In genomic region chr14:48880041-48880440, GRCm38 (mm10) we compare ENCODE assay signal across 20 mouse cellular contexts.
DNase-seq lines count a peak whose midpoint lies in the region; ATAC-seq and TF ChIP-seq lines count a peak whose summit lies in the region.
"Had no signal": no experiment of that assay in that cellular context is flagged by ENCODE, and none has a peak within 500 bp of the region (broad histone marks: within the 10 kb centered on the region; RNA-seq: fewer than 3 reads in every experiment).

No protein-coding gene starts in this region.

- H3K4me1 ChIP-seq in hindbrain, embryonic 14.5 days (replicated peaks; ENCODE audit: control insufficient read depth, insufficient read depth, low read length): no peaks in the 10 kb centered on the region; the same call in 1 of the 2 replicates
- 0 out of 2 replicates have a peak, but pooled peaks cover 3% of the 10 kb centered on the region for H3K4me1 ChIP-seq in hindbrain, embryonic 13.5 days (replicated peaks)
- no peaks in the 10 kb centered on the region for H3K4me1 ChIP-seq in lung, embryonic 14.5 days (ENCODE audit: insufficient read depth)
- no peaks in the 10 kb centered on the region for H3K4me1 ChIP-seq in intestine, embryonic 14.5 days (replicated peaks; ENCODE audit: control insufficient read depth, insufficient read depth, low read length)
- H3K4me1 ChIP-seq: limb, embryonic 15.5 days; liver, embryonic 15.5 days; megakaryocyte, embryonic 14.5 days; neural tube, embryonic 12.5 days had no signal

- ATAC-seq in hindbrain, embryonic 14.5 days (ENCODE audit: low FRiP score): no peak
- ATAC-seq in hindbrain, embryonic 13.5 days (ENCODE audit: low FRiP score): no peak
- ATAC-seq in lung, embryonic 14.5 days (ENCODE audit: insufficient read depth): no peak
- ATAC-seq in intestine, embryonic 14.5 days (replicated peaks; ENCODE audit: low FRiP score, low TSS enrichment, low read depth): peak; percentile 83
- ATAC-seq: hindbrain, postnatal 0 days had no signal

- H3K9ac ChIP-seq in hindbrain, embryonic 14.5 days: no peak overlapping the region
- no peak overlapping the region for H3K9ac ChIP-seq in hindbrain, embryonic 13.5 days
- H3K9ac ChIP-seq in lung, embryonic 14.5 days: no peak overlapping the region
- no peak overlapping the region for H3K9ac ChIP-seq in intestine, embryonic 14.5 days (ENCODE audit: low read length)
- H3K9ac ChIP-seq: limb, embryonic 15.5 days; liver, embryonic 15.5 days; neural tube, embryonic 12.5 days had no signal

- H3K9me3 ChIP-seq in hindbrain, embryonic 14.5 days (ENCODE audit: control insufficient read depth, low read length): no peaks in the 10 kb centered on the region
- H3K9me3 ChIP-seq in hindbrain, embryonic 13.5 days: no peaks in the 10 kb centered on the region
- no peaks in the 10 kb centered on the region for H3K9me3 ChIP-seq in lung, embryonic 14.5 days (ENCODE audit: low read depth, low read length)
- no peaks in the 10 kb centered on the region for H3K9me3 ChIP-seq in intestine, embryonic 14.5 days (ENCODE audit: control insufficient read depth, low read length)
- H3K9me3 ChIP-seq: embryonic facial prominence, embryonic 10.5 days; limb, embryonic 15.5 days; liver, embryonic 15.5 days; neural tube, embryonic 12.5 days had no signal

- H3K27ac ChIP-seq in hindbrain, embryonic 14.5 days: no peak overlapping the region
- H3K27ac ChIP-seq in hindbrain, embryonic 13.5 days: no peak overlapping the region
- H3K27ac ChIP-seq in lung, embryonic 14.5 days (ENCODE audit: low read depth): no peak overlapping the region
- no peak overlapping the region for H3K27ac ChIP-seq in intestine, embryonic 14.5 days (ENCODE audit: low read depth)
- H3K27ac ChIP-seq: embryonic facial prominence, embryonic 10.5 days; hindbrain, postnatal 0 days; limb, embryonic 15.5 days; liver, embryonic 15.5 days; neural tube, embryonic 12.5 days had no signal

- TF ChIP-seq CTCF in lung, embryonic 14.5 days (IDR thresholded peaks at IDR 0.05; ENCODE audit: low read depth): no peak

- DNase-seq in hindbrain, embryonic 14.5 days (ENCODE audit: low spot score): peak; percentile 32
- peak; percentile 8 for DNase-seq in lung, embryonic 14.5 days
- DNase-seq in lung, postnatal 14 days: no peak
- DNase-seq in intestine, embryonic 14.5 days (ENCODE audit: low spot score): no peak
- DNase-seq in kidney, postnatal 14 days: peak; percentile 33
- no peak for DNase-seq in left cerebral cortex, adult 8-10 months (ENCODE audit: low spot score in 2 of 2)
- DNase-seq: cerebellum, adult 2 months; cerebellum, postnatal 36 days; gastrocnemius, postnatal 10 days; heart, adult 18-20 months; heart, postnatal 4 days; right cerebral cortex, adult 18-20 months; thymus, postnatal 14 days had no signal

- no peaks in the 10 kb centered on the region for H3K27me3 ChIP-seq in hindbrain, embryonic 14.5 days (ENCODE audit: control insufficient read depth, insufficient read depth, low read length)
- 0 out of 2 replicates have a peak, but pooled peaks cover 5% of the 10 kb centered on the region for H3K27me3 ChIP-seq in hindbrain, embryonic 13.5 days
- no peaks in the 10 kb centered on the region for H3K27me3 ChIP-seq in lung, embryonic 14.5 days (ENCODE audit: insufficient read depth, low read length)
- no peaks in the 10 kb centered on the region; the same call in 1 of the 2 replicates for H3K27me3 ChIP-seq in intestine, embryonic 14.5 days (replicated peaks; ENCODE audit: control insufficient read depth, insufficient read depth, low read length)
- H3K27me3 ChIP-seq: limb, embryonic 15.5 days; liver, embryonic 15.5 days; megakaryocyte, embryonic 14.5 days; neural tube, embryonic 12.5 days had no signal

- H3K4me2 ChIP-seq in hindbrain, embryonic 14.5 days (replicated peaks): no peak overlapping the region
- no peak overlapping the region for H3K4me2 ChIP-seq in hindbrain, embryonic 13.5 days
- no peak overlapping the region for H3K4me2 ChIP-seq in lung, embryonic 14.5 days
- no peak overlapping the region for H3K4me2 ChIP-seq in intestine, embryonic 14.5 days (ENCODE audit: low read length)
- H3K4me2 ChIP-seq: limb, embryonic 15.5 days; liver, embryonic 15.5 days; neural tube, embryonic 12.5 days had no signal

- no peaks in the 10 kb centered on the region for H3K36me3 ChIP-seq in hindbrain, embryonic 14.5 days (replicated peaks; ENCODE audit: control insufficient read depth, insufficient read depth)
- H3K36me3 ChIP-seq in hindbrain, embryonic 13.5 days: no peaks in the 10 kb centered on the region
- H3K36me3 ChIP-seq in lung, embryonic 14.5 days (ENCODE audit: insufficient read depth): no peaks in the 10 kb centered on the region
- H3K36me3 ChIP-seq in intestine, embryonic 14.5 days (ENCODE audit: control insufficient read depth, insufficient read depth, low read length): no peaks in the 10 kb centered on the region
- H3K36me3 ChIP-seq: embryonic facial prominence, embryonic 10.5 days; limb, embryonic 15.5 days; liver, embryonic 15.5 days; neural tube, embryonic 12.5 days had no signal

- 42% methylated on average over 6 of the region's 6 CpGs for WGBS in hindbrain, embryonic 14.5 days
- 51% methylated on average over 6 of the region's 6 CpGs for WGBS in hindbrain, embryonic 13.5 days
- 31% methylated on average over 6 of the region's 6 CpGs for WGBS in lung, embryonic 14.5 days
- 30% methylated on average over 6 of the region's 6 CpGs for WGBS in intestine, embryonic 14.5 days

- H3K4me3 ChIP-seq in hindbrain, embryonic 14.5 days (replicated peaks; ENCODE audit: low read length): no peak overlapping the region
- H3K4me3 ChIP-seq in hindbrain, embryonic 13.5 days: no peak overlapping the region
- no peak overlapping the region for H3K4me3 ChIP-seq in lung, embryonic 14.5 days (ENCODE audit: low read depth, low read length)
- H3K4me3 ChIP-seq in intestine, embryonic 14.5 days (ENCODE audit: low read depth, low read length): no peak overlapping the region
- H3K4me3 ChIP-seq: embryonic facial prominence, embryonic 10.5 days; limb, embryonic 15.5 days; liver, embryonic 15.5 days; megakaryocyte, embryonic 14.5 days; neural tube, embryonic 12.5 days had no signal

Comparison
In these comparisons a context has a peak if more than half of its experiments do, and no peak if none do; other contexts are left out.
1. DNase-seq: peak in hindbrain, embryonic 14.5 days (single experiment), lung, embryonic 14.5 days (single experiment) and kidney, postnatal 14 days (single experiment); none in lung, postnatal 14 days (single experiment), intestine, embryonic 14.5 days (single experiment) and left cerebral cortex, adult 8-10 months (0 of 2).